Mouse (Mus musculus) megakaryocyte, embryonic 14.5 days (primary cell): ENCODE data around the gene Ugt1a6a.

Experiments
- FLI1 ChIP-seq: IDR thresholded peaks from 2 replicates; pipeline ENCODE4 v1.6.1; 2012; ENCODE audit warnings: low read length, inconsistent platforms, mixed read lengths
- GATA1 ChIP-seq: IDR thresholded peaks from 3 replicates; pipeline ENCODE4 v1.6.1; 2012; ENCODE audit warnings: mixed read lengths, low read length, inconsistent platforms, borderline replicate concordance

DNA sequence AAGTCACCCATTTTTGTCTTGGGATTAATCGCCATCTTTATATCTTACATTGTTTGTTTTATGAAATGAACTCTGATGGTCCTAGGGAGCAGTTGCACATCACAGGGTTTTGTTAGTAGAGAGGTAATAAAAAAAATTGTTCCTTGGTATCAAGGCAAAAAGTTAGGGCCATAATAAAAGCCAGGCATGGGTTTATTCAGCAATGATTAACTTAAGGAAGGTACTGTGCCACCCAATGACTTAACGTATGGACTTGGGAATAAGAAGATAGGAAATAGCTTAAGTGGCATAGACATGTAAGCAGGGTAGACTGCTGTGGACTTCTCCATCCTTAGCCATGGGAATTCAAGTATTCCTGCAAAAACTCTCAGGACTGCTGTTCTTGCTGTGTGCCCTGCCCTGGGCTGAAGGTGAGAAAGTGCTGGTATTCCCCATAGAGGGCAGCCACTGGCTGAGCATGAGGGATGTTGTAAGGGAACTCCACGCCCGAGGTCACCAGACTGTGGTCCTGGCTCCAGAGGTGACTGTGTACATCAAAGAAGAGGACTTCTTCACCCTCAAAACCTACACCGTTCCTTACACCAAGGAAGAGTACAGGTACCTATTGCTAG is 51.8 kb downstream of the Ugt1a6a start:
- TF ChIP-seq GATA1 (no peak), FLI1 (no peak)
